Mouse (Mus musculus) naive thymus-derived CD4-positive, alpha-beta T cell, adult 5 months (primary cell): ENCODE measurements around the gene Mpdz. TPM values are rescaled to one million over a fixed set of nuclear protein-coding genes. Genes with fewer than 3 reads are reported as not detected.

ENCODE experiments used
- polyA plus RNA-seq: library from polyadenylated mRNA; unstranded; fragments of 100-300 nt; shearing (Covaris generic); gene quantifications from one replicate; pipeline ENCODE4 v1.2.1, GENCODE M21; 2017

Mpdz gene
- polyA plus RNA-seq = 0.57 TPM

GRCm38 (mm10) chr4:81442078-81442981, at the start of gene Mpdz:
Gene Mpdz (minus strand): TSS chr4:81442815.

